Mouse (Mus musculus) forebrain, embryonic 12.5 days (tissue): ENCODE data around the gene Nck1. TPM values are rescaled to one million over a fixed set of nuclear protein-coding genes. Genes with fewer than 3 reads are reported as not detected.

Source experiments
- ATAC-seq: fragments of 200-750 bp; cut with Nextera tagmentation; 2 replicates; pipeline ENCODE4 v1.8.0; 2017; ENCODE audit warnings: moderate TSS enrichment; ENCODE audit not compliant: low FRiP score
- H3K27ac ChIP-seq: fragments of 300-500 bp; sonication (generic); 2 replicates; pipeline ENCODE4 v1.5.1; 2016; ENCODE audit warnings: mild to moderate bottlenecking
- H3K27me3 ChIP-seq: fragments of 300-500 bp; sonication (generic); 2 replicates; pipeline ENCODE4 v1.6.1; 2016; ENCODE audit warnings: mild to moderate bottlenecking
- H3K36me3 ChIP-seq: fragments of 300-500 bp; sonication (generic); replicated peaks from 2 replicates; pipeline ENCODE4 v1.6.1; 2016; ENCODE audit warnings: mild to moderate bottlenecking
- H3K4me1 ChIP-seq: fragments of 300-500 bp; sonication (generic); 2 replicates; pipeline ENCODE4 v1.6.1; 2016
- H3K4me2 ChIP-seq: fragments of 300-500 bp; sonication (generic); 2 replicates; pipeline ENCODE4 v1.6.1; 2016; ENCODE audit warnings: mild to moderate bottlenecking, moderate library complexity
- H3K4me3 ChIP-seq: fragments of 300-500 bp; sonication (generic); replicated peaks from 2 replicates; pipeline ENCODE4 v1.5.1; 2016; ENCODE audit warnings: mild to moderate bottlenecking
- H3K9ac ChIP-seq: fragments of 300-500 bp; sonication (generic); 2 replicates; pipeline ENCODE4 v1.6.1; 2016; ENCODE audit warnings: mild to moderate bottlenecking
- H3K9me3 ChIP-seq: fragments of 300-500 bp; sonication (generic); 2 replicates; pipeline ENCODE4 v1.6.1; 2016
- WGBS: fragments of 180-500 bp; shearing (Covaris S2); methylation state at CpG from one replicate; pipeline ENCODE4 v1.1.7; 2016; 5-methylcytosine and 5-hydroxymethylcytosine counted together
- polyA plus RNA-seq: library from polyadenylated mRNA; unstranded; fragments of >200 nt; fragmentation: Nextera tagmentation; extraction: Ambion mirVana; gene quantifications from 2 replicates; pipeline ENCODE4 v1.2.1, GENCODE M21; 2016

The Nck1 gene
- polyA plus RNA-seq, 1 experiment from 2014 or later: 63.6 TPM

DNA sequence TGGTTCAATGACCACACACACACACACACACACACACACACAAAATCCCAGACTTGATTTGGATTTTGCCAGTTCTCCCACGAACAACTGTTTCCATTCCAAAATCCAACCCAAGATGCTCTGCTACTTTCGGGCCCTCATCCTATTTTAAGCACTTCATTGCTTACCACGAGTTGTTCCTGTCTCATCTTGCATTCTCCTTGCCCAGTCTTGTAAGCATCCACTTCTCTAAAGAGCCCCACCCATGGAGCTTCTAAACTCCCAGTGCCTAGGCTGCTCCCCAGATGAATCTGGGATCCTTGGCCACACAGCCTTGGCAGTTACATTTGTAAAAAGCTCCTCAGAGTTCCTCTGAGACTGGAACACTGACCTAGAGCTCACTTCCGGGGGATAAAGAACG, 62.6 kb downstream of the Nck1 start:
- no peak for ATAC-seq
- 88% methylated on average over 5 of the region's 5 CpGs for WGBS
- Histone ChIP-seq H3K27ac (no peak overlapping the region), H3K4me1 (peaks cover 4% of the 10 kb centered on the region; the same call in 1 of the 2 replicates), H3K9ac (no peak overlapping the region), H3K36me3 (no peaks in the 10 kb centered on the region), H3K4me2 (no peak overlapping the region), H3K9me3 (no peaks in the 10 kb centered on the region), H3K27me3 (no peaks in the 10 kb centered on the region), H3K4me3 (no peak overlapping the region)

DNA sequence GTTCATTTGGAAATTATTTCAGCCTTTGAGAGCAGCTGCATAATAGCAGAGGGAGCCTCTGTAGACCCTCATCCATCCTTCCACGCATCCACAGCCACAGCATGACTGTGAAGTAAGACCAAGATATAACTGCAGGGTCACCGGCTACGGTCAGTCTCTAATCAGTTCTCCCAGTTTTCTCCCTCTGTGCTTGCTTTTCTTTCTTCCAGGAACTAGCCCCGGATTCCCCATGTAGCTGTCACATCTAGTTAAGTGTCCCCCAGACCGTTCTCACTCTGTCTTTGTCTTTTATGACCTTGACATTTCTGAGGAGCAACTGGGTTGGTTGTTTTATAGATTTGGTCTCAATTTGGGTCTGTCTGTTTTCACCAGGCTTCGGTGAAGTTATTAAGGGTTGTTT, 64.3 kb downstream of the Nck1 start:
- Histone ChIP-seq H3K36me3 (no peaks in the 10 kb centered on the region), H3K27ac (no peak overlapping the region), H3K4me3 (no peak overlapping the region), H3K9ac (no peak overlapping the region), H3K27me3 (no peaks in the 10 kb centered on the region), H3K4me1 (peaks cover 4% of the 10 kb centered on the region; the same call in 1 of the 2 replicates), H3K4me2 (no peak overlapping the region), H3K9me3 (0 out of 2 replicates have a peak, but pooled peaks cover 4% of the 10 kb centered on the region)
- 85% methylated on average over 6 of the region's 6 CpGs for WGBS
- no peak for ATAC-seq

DNA sequence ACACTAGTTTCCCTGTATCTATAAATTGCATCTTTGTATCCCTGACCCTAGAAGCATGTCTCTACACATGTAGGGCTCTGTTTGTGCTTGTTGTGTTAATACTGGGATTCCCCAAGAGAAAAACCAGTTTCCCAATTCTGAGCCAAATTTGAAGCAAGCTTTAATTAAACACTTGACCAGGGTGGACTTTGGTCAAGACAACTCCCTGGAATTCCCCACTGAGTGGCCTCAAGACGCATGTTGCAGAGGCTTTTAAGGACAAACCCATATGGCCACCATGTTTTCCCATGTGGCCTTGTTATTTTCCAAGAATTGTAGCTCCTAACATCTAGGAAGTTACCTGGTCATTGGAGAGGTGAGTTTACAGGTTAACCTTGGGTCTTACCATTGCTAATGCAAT, 71.9 kb downstream of the Nck1 start:
- Histone ChIP-seq H3K9me3 (0 out of 2 replicates have a peak, but pooled peaks cover 6% of the 10 kb centered on the region), H3K4me2 (no peak overlapping the region), H3K9ac (no peak overlapping the region), H3K36me3 (no peaks in the 10 kb centered on the region), H3K27me3 (no peaks in the 10 kb centered on the region), H3K27ac (no peak overlapping the region), H3K4me1 (no peaks in the 10 kb centered on the region), H3K4me3 (no peak overlapping the region)
- no peak for ATAC-seq
- WGBS: 85% methylated on average over 1 of the region's 1 CpGs

DNA sequence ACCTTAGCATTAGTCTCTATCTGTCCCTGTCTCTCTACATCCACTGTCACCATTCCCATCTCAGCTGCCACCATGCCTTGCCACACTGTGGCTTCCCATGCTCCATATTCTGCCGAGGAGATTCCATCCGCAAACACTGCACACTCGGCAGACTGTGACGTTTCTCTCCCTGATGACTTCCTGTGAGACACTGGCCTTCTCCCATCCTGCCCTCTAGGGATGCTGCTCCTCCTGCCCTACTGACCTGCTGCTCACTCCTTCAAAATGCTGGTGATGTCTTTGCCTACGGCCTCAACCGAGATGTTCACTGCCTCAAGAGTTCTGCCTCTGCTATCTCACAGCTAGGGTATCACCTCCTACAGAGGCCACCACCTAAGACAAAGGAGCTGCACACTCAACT, 72.6 kb downstream of the Nck1 start:
- Histone ChIP-seq H3K4me1 (no peaks in the 10 kb centered on the region), H3K4me2 (no peak overlapping the region), H3K36me3 (no peaks in the 10 kb centered on the region), H3K27me3 (no peaks in the 10 kb centered on the region), H3K9ac (no peak overlapping the region), H3K4me3 (no peak overlapping the region), H3K27ac (no peak overlapping the region), H3K9me3 (0 out of 2 replicates have a peak, but pooled peaks cover 6% of the 10 kb centered on the region)
- ATAC-seq: no peak
- WGBS: 85% methylated on average over 6 of the region's 6 CpGs

DNA sequence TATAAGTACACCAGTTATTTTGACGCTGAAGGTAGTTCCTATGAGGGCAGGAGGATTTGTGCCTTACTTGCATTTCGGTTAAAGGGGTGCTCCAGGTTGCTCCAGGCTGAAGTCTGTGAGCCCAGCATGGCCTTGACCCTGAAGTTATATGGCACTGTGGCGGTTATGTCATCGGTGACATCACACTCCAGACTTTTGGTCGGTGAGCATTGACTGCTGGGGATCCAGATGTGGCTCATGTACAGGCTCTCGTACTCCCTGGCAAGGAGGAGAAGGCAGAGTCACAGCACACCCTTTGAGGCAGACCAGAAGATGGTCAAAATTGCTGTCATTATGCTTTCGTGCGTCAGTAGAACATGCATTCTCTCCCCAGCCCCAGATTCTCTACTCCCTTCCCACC, 73.0 kb downstream of the Nck1 start:
- H3K36me3 ChIP-seq: no peaks in the 10 kb centered on the region
- H3K27ac ChIP-seq: no peak overlapping the region
- no peak overlapping the region for H3K4me2 ChIP-seq
- H3K4me3 ChIP-seq: no peak overlapping the region
- H3K4me1 ChIP-seq: no peaks in the 10 kb centered on the region
- no peak for ATAC-seq
- no peak overlapping the region for H3K9ac ChIP-seq
- 0 out of 2 replicates have a peak, but pooled peaks cover 6% of the 10 kb centered on the region for H3K9me3 ChIP-seq
- H3K27me3 ChIP-seq: no peaks in the 10 kb centered on the region
- 91% methylated on average over 8 of the region's 8 CpGs for WGBS

DNA sequence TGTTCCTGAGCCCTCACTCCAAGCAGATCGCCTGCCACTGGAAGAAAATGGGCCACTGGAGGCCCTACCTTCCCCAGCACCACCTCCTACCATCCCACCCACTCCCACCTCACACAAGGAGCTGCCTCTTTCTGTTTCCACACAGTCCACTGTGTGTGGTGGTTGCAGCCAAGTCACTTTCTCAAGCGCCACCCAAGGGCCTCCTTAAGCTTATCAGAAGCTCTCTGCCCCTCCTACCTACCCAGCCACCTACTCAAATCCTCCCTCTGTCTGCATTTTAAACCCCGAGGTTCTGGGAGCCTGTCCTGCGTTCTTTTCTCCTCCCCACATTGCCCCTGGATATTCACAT, 74.4 kb downstream of the Nck1 start:
- Histone ChIP-seq H3K9me3 (0 out of 2 replicates have a peak, but pooled peaks cover under 1% of the 10 kb centered on the region), H3K27ac (no peak overlapping the region), H3K4me3 (no peak overlapping the region), H3K9ac (no peak overlapping the region), H3K27me3 (no peaks in the 10 kb centered on the region), H3K4me1 (no peaks in the 10 kb centered on the region), H3K4me2 (no peak overlapping the region), H3K36me3 (no peaks in the 10 kb centered on the region)
- WGBS: 75% methylated on average over 4 of the region's 4 CpGs
- no peak for ATAC-seq

DNA sequence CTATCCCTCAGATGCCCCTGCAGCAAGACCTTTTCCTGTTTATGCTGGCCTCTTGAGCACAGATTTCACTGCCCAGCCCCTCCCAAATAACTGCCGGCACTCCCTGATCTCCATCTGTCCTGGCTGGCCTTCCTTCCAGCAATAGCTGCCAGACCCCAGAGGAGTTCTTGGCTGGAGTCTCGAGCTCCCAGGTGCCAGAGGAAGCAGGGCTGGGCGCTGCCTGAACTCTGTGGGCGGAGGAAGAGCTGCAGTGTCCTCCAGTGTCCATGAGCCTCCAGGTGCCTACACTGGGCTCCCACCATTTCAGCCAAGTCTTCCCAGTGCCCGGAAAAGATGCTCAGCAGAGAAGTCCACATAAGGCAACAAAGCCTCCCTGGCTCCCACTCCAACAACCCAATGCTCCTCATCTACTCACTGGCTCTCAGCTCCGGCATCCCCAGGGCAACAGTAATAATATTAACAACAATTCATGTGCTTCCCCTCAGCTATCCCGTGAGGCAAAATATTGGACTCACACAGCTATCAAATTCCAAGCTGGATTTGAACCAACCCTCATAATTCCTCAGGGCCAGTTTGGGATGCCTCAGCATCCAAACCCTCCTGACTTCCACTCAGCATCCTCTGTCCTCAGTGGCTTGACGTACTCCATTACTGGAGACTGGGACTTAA, 74.9 kb downstream of the Nck1 start:
- no peak for ATAC-seq
- H3K4me2 ChIP-seq: no peak overlapping the region
- no peaks in the 10 kb centered on the region for H3K27me3 ChIP-seq

DNA sequence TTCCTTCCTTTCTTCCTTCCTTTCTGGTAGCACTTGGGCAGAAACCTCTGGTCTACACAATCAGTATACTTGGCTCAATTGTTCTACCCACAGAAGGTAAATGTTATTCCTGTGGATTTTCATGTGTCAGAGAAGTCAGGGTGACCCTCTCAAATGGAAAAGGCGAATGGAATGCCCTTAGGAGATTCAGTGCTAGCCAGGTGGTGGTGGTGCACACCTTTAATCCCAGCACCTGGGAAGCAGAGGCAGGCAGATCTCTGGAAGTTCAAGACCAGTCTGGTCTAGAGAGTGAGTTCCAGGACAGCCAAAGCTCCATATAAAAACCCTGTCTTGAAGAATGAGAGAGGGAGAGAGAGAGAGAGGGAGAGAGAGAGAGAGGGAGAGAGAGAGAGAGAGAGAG, 75.7 kb downstream of the Nck1 start:
- ATAC-seq: no peak
- no peaks in the 10 kb centered on the region for H3K4me1 ChIP-seq
- no peak overlapping the region for H3K9ac ChIP-seq
- H3K9me3 ChIP-seq: no peaks in the 10 kb centered on the region
- H3K27ac ChIP-seq: no peak overlapping the region
- no peak overlapping the region for H3K4me2 ChIP-seq
- no peak overlapping the region for H3K4me3 ChIP-seq
- no peaks in the 10 kb centered on the region for H3K27me3 ChIP-seq
- H3K36me3 ChIP-seq: no peaks in the 10 kb centered on the region
- WGBS: 80% methylated on average over 1 of the region's 1 CpGs

More for the DNA sequence above, 74.9 kb downstream of the Nck1 start:
- H3K9me3 ChIP-seq: no peaks in the 10 kb centered on the region
- no peak overlapping the region for H3K27ac ChIP-seq
- no peak overlapping the region for H3K4me3 ChIP-seq
- 79% methylated on average over 8 of the region's 8 CpGs for WGBS
- no peak overlapping the region for H3K9ac ChIP-seq
- no peaks in the 10 kb centered on the region for H3K36me3 ChIP-seq
- H3K4me1 ChIP-seq: no peaks in the 10 kb centered on the region

DNA sequence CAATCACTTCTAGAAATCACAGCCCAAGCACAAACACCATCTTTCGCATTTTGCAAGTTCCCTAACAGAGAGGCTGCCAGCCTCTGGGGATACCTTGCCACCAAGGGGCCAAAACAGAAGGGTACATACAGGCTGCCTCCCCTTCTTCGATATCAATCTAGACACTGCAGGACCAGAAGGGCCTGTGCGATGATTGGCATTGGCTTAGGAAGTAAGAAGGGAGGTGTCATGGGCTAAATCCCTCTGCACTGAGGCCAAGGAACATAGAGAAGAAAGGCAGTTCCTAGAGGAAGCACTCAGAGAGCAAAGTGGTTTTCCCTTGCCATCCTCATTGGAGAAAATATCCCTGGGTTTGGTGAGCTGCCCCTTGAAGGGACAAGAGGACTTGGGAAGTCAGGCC, 76.3 kb downstream of the Nck1 start:
- H3K4me3 ChIP-seq: no peak overlapping the region
- no peaks in the 10 kb centered on the region for H3K4me1 ChIP-seq
- no peak overlapping the region for H3K27ac ChIP-seq
- H3K27me3 ChIP-seq: no peaks in the 10 kb centered on the region
- no peak for ATAC-seq
- H3K4me2 ChIP-seq: no peak overlapping the region
- no peaks in the 10 kb centered on the region for H3K9me3 ChIP-seq
- WGBS: 94% methylated on average over 3 of the region's 3 CpGs
- no peak overlapping the region for H3K9ac ChIP-seq
- H3K36me3 ChIP-seq: no peaks in the 10 kb centered on the region

DNA sequence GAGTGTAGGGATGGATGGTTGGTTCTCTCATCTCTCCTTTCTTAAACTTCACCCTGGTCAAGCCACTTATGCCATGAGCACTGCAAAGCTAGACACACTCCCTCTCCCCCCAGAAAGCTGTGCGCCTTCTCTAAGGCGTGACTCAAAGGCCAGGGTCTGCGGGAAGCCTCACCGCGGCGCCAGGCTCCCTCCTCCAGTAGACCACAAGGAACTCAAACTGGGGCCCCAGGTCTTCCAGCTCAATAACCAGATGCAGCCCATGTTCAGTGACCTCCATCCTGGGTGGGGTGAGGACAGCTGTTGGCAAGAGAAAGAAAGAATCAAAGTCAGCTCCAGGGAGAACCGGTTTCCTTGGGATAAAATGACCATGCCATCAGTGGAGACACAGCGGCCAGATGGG, 77.8 kb downstream of the Nck1 start:
- Histone ChIP-seq H3K4me3 (no peak overlapping the region), H3K4me2 (no peak overlapping the region), H3K27ac (no peak overlapping the region), H3K27me3 (no peaks in the 10 kb centered on the region), H3K9ac (no peak overlapping the region), H3K36me3 (no peaks in the 10 kb centered on the region), H3K9me3 (no peaks in the 10 kb centered on the region), H3K4me1 (no peaks in the 10 kb centered on the region)
- no peak for ATAC-seq
- 96% methylated on average over 8 of the region's 8 CpGs for WGBS

DNA sequence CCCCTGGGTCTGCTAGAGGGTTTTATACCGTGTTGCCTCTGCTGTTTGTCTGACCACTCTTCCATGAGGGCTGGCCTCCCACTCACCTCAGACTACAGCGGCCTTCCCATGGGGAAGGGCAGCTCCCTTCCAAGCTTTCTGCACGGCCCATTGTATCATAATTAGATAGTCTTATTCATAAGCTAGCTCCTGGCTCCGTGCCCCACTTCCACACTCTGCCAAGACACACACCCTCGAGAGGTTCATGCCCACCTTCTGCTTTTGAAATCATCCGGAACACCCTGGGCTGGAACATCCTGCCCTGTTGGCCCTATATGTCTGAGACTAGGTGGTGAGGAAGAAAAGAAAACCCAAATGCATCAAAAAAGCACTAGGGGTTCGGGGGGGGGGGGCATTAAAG, 78.3 kb downstream of the Nck1 start:
- WGBS: 78% methylated on average over 7 of the region's 7 CpGs
- no peak for ATAC-seq

DNA sequence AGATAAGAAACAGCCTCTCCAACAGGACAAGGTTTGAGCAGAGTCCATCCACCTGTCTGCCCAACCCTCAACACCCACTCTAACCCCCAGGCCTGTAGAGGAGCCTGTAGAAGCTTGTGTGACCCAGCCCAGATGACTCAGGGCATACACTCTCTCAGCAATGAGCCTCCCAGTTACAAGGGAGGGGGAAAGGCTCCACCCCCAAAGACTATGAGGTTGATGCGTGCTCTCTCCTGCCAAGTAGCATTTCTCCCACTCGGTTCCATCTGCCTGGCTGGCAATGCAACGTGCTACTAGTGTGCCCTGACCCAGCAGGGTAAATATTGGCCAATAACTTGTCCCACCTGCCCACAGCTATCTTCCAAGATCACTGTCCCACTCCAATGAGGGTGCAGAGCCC, 79.2 kb downstream of the Nck1 start:
- Histone ChIP-seq H3K4me2 (no peak overlapping the region), H3K4me1 (no peaks in the 10 kb centered on the region), H3K9me3 (no peaks in the 10 kb centered on the region), H3K9ac (no peak overlapping the region), H3K36me3 (no peaks in the 10 kb centered on the region), H3K4me3 (no peak overlapping the region), H3K27ac (no peak overlapping the region), H3K27me3 (no peaks in the 10 kb centered on the region)
- WGBS: 85% methylated on average over 3 of the region's 3 CpGs
- no peak for ATAC-seq

More for the DNA sequence above, 78.3 kb downstream of the Nck1 start:
- Histone ChIP-seq H3K27ac (no peak overlapping the region), H3K4me3 (no peak overlapping the region), H3K4me2 (no peak overlapping the region), H3K27me3 (no peaks in the 10 kb centered on the region), H3K9ac (no peak overlapping the region), H3K36me3 (no peaks in the 10 kb centered on the region), H3K4me1 (no peaks in the 10 kb centered on the region), H3K9me3 (no peaks in the 10 kb centered on the region)

DNA sequence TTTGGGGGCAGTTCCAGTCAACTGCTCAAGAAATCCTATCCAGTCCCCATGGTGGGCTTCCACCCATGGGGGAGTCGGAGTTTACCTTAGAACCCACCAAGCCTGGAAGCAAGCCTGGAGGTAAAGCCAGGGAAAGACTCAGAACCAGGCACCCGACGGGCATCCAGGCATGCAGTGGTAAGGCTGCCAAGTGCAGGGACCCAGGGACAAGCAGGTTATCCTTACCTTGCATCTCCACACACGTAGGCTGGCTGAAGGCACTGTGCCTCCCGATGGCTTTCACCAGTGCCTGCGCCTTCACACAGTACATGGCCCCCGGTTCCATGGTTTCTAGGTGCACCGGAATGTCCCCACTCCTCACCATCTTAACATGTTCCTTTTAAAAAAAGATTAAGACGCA, 79.9 kb downstream of the Nck1 start:
- H3K4me1 ChIP-seq: no peaks in the 10 kb centered on the region
- H3K27me3 ChIP-seq: no peaks in the 10 kb centered on the region
- no peaks in the 10 kb centered on the region for H3K9me3 ChIP-seq
- H3K27ac ChIP-seq: no peak overlapping the region
- H3K36me3 ChIP-seq: no peaks in the 10 kb centered on the region
- 93% methylated on average over 9 of the region's 9 CpGs for WGBS
- no peak for ATAC-seq
- H3K4me3 ChIP-seq: no peak overlapping the region
- H3K4me2 ChIP-seq: no peak overlapping the region
- no peak overlapping the region for H3K9ac ChIP-seq
